Mouse (Mus musculus) heart, embryonic 12.5 days (tissue): Measurements from ENCODE around the gene Nup35. TPM values are rescaled to one million over a fixed set of nuclear protein-coding genes. Genes with fewer than 3 reads are reported as not detected.

Source experiments
- ATAC-seq: fragments of 200-750 bp; cut with Nextera tagmentation; 2 replicates; pipeline ENCODE4 v1.8.0; 2017; ENCODE audit warnings: moderate TSS enrichment, moderate library complexity; ENCODE audit not compliant: insufficient number of reproducible peaks, low FRiP score
- H3K27ac ChIP-seq: fragments of 300-500 bp; sonication (generic); 2 replicates; pipeline ENCODE4 v1.5.1; 2016; ENCODE audit warnings: mild to moderate bottlenecking, moderate library complexity; ENCODE audit not compliant: poor library complexity, severe bottlenecking
- H3K27me3 ChIP-seq: fragments of 300-500 bp; sonication (generic); replicated peaks from 2 replicates; pipeline ENCODE4 v1.6.1; 2016; ENCODE audit warnings: mild to moderate bottlenecking, moderate library complexity
- H3K36me3 ChIP-seq: fragments of 300-500 bp; sonication (generic); 2 replicates; pipeline ENCODE4 v1.6.1; 2016; ENCODE audit warnings: mild to moderate bottlenecking, moderate library complexity
- H3K4me1 ChIP-seq: fragments of 300-500 bp; sonication (generic); replicated peaks from 2 replicates; pipeline ENCODE4 v1.6.1; 2016; ENCODE audit warnings: mild to moderate bottlenecking
- H3K4me2 ChIP-seq: fragments of 300-500 bp; sonication (generic); 2 replicates; pipeline ENCODE4 v1.6.1; 2016; ENCODE audit warnings: mild to moderate bottlenecking, moderate library complexity
- H3K4me3 ChIP-seq: fragments of 300-500 bp; sonication (generic); 2 replicates; pipeline ENCODE4 v1.5.1; 2016; ENCODE audit warnings: mild to moderate bottlenecking
- H3K9ac ChIP-seq: fragments of 300-500 bp; sonication (generic); 2 replicates; pipeline ENCODE4 v1.6.1; 2016; ENCODE audit warnings: mild to moderate bottlenecking, moderate library complexity
- H3K9me3 ChIP-seq: fragments of 300-500 bp; sonication (generic); replicated peaks from 2 replicates; pipeline ENCODE4 v1.6.1; 2016; ENCODE audit warnings: mild to moderate bottlenecking, moderate library complexity
- WGBS: fragments of 180-500 bp; shearing (Covaris S2); methylation state at CpG from one replicate; pipeline ENCODE4 v1.1.7; 2016; 5-methylcytosine and 5-hydroxymethylcytosine counted together
- polyA plus RNA-seq: library from polyadenylated mRNA; unstranded; fragments of >200 nt; fragmentation: Nextera tagmentation; extraction: Ambion mirVana; gene quantifications from 2 replicates; pipeline ENCODE4 v1.2.1, GENCODE M21; 2016

Nup35 gene
- polyA plus RNA-seq, 1 experiment from 2014 or later: 24.6 TPM

DNA sequence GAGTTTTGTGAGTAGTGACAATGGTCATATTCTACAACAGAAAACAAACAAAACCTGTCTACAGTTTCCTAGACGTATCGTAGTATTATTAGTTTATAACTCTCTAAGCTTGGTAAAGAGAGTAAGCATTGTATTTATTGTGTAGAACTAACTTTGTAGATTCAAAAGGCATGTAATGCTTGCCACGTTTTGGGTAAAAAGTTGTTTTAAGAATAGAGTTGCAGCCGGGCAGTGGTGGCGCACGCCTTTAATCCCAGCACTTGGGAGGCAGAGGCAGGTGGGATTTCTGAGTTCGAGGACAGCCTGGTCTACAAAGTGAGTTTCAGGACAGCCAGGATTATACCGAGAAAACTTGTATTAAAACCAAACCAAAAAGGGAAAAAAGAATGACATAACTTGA, 22.4 kb downstream of the Nup35 start:
- H3K4me2 ChIP-seq: peak overlapping the region; percentile 67
- H3K36me3 ChIP-seq: peaks cover 17% of the 10 kb centered on the region
- H3K27ac ChIP-seq: no peak overlapping the region
- no peaks in the 10 kb centered on the region for H3K27me3 ChIP-seq
- peak overlapping the region; percentile 89 for H3K4me3 ChIP-seq
- H3K9me3 ChIP-seq: no peaks in the 10 kb centered on the region
- peaks cover 6% of the 10 kb centered on the region for H3K4me1 ChIP-seq
- 13% methylated on average over 8 of the region's 8 CpGs for WGBS
- H3K9ac ChIP-seq: peak overlapping the region; percentile 77
- no peak for ATAC-seq

- 53% methylated on average over 3 of the region's 3 CpGs for WGBS
- H3K27me3 ChIP-seq: no peaks in the 10 kb centered on the region
- no peak for ATAC-seq
- peak overlapping the region; percentile 37 for H3K4me2 ChIP-seq
- peaks cover 19% of the 10 kb centered on the region for H3K36me3 ChIP-seq
- no peak overlapping the region for H3K9ac ChIP-seq
- peaks cover 6% of the 10 kb centered on the region for H3K4me1 ChIP-seq
- H3K27ac ChIP-seq: no peak overlapping the region
- H3K9me3 ChIP-seq: no peaks in the 10 kb centered on the region
- no peak overlapping the region for H3K4me3 ChIP-seq
Measured at GRCm38 (mm10) chr2:80639864-80640263, 22.8 kb downstream of the Nup35 start.

GRCm38 (mm10) chr2:80661414-80661813, 44.4 kb downstream of the Nup35 start:
- H3K4me1 ChIP-seq: no peaks in the 10 kb centered on the region
- H3K9ac ChIP-seq: no peak overlapping the region
- no peak for ATAC-seq
- no peak overlapping the region for H3K4me3 ChIP-seq
- H3K4me2 ChIP-seq: no peak overlapping the region
- H3K36me3 ChIP-seq: peaks cover 23% of the 10 kb centered on the region
- H3K9me3 ChIP-seq: no peaks in the 10 kb centered on the region
- no peaks in the 10 kb centered on the region for H3K27me3 ChIP-seq
- H3K27ac ChIP-seq: no peak overlapping the region

- H3K36me3 ChIP-seq: peaks cover 22% of the 10 kb centered on the region
- H3K4me1 ChIP-seq: no peaks in the 10 kb centered on the region
- H3K4me3 ChIP-seq: no peak overlapping the region
- no peak for ATAC-seq
- no peaks in the 10 kb centered on the region for H3K27me3 ChIP-seq
- H3K4me2 ChIP-seq: no peak overlapping the region
- WGBS: 95% methylated on average over 2 of the region's 2 CpGs
- H3K9me3 ChIP-seq: no peaks in the 10 kb centered on the region
- no peak overlapping the region for H3K9ac ChIP-seq
- H3K27ac ChIP-seq: no peak overlapping the region
Measured at GRCm38 (mm10) chr2:80662682-80663081, 45.6 kb downstream of the Nup35 start.

- no peak overlapping the region for H3K4me3 ChIP-seq
- H3K27me3 ChIP-seq: no peaks in the 10 kb centered on the region
- no peak for ATAC-seq
- no peak overlapping the region for H3K4me2 ChIP-seq
- H3K27ac ChIP-seq: no peak overlapping the region
- WGBS: 93% methylated on average over 5 of the region's 5 CpGs
- H3K9ac ChIP-seq: no peak overlapping the region
- peaks cover 14% of the 10 kb centered on the region; the same call in 1 of the 2 replicates for H3K36me3 ChIP-seq
- no peaks in the 10 kb centered on the region for H3K4me1 ChIP-seq
- H3K9me3 ChIP-seq: no peaks in the 10 kb centered on the region
Measured at GRCm38 (mm10) chr2:80667396-80667964, 50.4 kb downstream of the Nup35 start.

GRCm38 (mm10) chr2:80669868-80670666, 53.0 kb downstream of the Nup35 start:
- Histone ChIP-seq H3K4me2 (no peak overlapping the region), H3K36me3 (peaks cover 13% of the 10 kb centered on the region; the same call in 1 of the 2 replicates), H3K27ac (no peak overlapping the region), H3K9me3 (no peaks in the 10 kb centered on the region), H3K9ac (no peak overlapping the region), H3K4me3 (no peak overlapping the region), H3K27me3 (no peaks in the 10 kb centered on the region), H3K4me1 (no peaks in the 10 kb centered on the region)
- ATAC-seq: no peak
- whole genome bisulfite sequencing: 74% methylated on average over 11 of the region's 11 CpGs

- ATAC-seq: no peak
- Histone ChIP-seq H3K9me3 (no peaks in the 10 kb centered on the region), H3K4me1 (no peaks in the 10 kb centered on the region), H3K4me3 (no peak overlapping the region), H3K9ac (no peak overlapping the region), H3K27ac (no peak overlapping the region), H3K4me2 (no peak overlapping the region), H3K27me3 (no peaks in the 10 kb centered on the region), H3K36me3 (no peaks in the 10 kb centered on the region)
- WGBS: 76% methylated on average over 8 of the region's 8 CpGs
Measured at GRCm38 (mm10) chr2:80678803-80679202, 61.8 kb downstream of the Nup35 start.

DNA sequence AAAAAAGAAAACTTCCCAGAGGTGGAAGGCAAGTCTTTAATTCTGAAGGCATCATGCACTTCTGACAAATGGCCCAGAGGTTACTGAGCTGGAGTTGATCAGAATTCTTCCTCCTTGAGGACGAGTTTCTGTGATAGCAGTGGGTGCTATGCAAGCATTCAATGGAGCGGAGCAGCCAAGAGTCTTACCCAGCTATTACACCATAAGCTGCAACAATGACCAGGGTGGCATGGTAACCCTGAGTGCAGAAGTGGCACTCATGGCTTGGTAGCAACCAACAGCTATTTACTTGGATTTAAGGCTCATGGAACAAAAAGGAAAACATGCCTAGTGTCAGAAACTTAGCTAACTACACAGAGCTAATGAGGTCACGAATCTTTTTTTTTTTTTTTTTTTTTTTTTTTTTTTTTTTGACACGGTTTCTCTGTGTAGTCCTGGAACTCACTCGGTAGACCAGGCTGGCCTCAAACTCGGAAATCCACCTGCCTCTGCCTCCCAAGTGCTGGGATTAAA, 66.7 kb downstream of the Nup35 start:
- no peak overlapping the region for H3K4me2 ChIP-seq
- H3K27me3 ChIP-seq: no peaks in the 10 kb centered on the region
- H3K9ac ChIP-seq: no peak overlapping the region
- WGBS: 81% methylated on average over 6 of the region's 6 CpGs
- H3K9me3 ChIP-seq: no peaks in the 10 kb centered on the region
- ATAC-seq: no peak
- no peaks in the 10 kb centered on the region for H3K36me3 ChIP-seq
- H3K4me1 ChIP-seq: no peaks in the 10 kb centered on the region
- no peak overlapping the region for H3K27ac ChIP-seq
- H3K4me3 ChIP-seq: no peak overlapping the region

DNA sequence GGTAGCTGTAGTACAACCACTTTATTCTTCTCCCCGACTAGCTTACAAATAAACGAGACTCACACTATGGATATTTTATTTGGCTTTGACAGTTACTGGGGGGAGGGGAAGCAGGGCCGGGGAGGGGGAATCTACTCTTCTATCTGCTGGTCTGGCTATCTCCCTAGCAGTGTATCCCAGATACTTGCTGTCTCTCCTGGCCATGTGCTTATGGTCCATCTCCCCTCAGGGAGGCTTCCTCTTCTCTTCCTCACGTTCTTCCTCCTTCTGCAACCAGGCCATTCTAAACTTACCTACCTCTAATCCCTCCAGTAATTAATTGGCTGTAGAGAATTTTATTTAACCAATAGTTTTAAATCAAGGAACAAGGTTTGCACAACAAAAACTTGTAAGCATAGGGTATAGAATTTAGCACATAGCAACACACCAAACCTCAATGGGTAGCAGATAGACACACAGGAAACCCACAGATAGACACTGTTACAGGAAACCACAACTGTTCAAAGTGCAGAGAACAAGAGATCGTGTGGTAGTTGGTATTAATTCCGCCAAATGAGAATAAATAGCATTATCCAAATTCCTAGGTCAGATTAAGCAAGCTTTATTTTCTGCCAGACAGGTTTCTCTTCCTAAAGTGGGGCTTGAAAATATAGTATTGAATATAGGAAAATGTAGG, 67.5 kb downstream of the Nup35 start:
- Histone ChIP-seq H3K36me3 (no peaks in the 10 kb centered on the region), H3K4me1 (no peaks in the 10 kb centered on the region), H3K4me3 (no peak overlapping the region), H3K27ac (no peak overlapping the region), H3K9me3 (no peaks in the 10 kb centered on the region), H3K27me3 (no peaks in the 10 kb centered on the region), H3K9ac (no peak overlapping the region), H3K4me2 (no peak overlapping the region)
- 73% methylated on average over 6 of the region's 6 CpGs for WGBS
- ATAC-seq: no peak

GRCm38 (mm10) chr2:80688261-80688660, 71.2 kb downstream of the Nup35 start:
- H3K4me2 ChIP-seq: no peak overlapping the region
- no peak overlapping the region for H3K9ac ChIP-seq
- H3K27me3 ChIP-seq: no peaks in the 10 kb centered on the region
- ATAC-seq: no peak
- 64% methylated on average over 4 of the region's 4 CpGs for WGBS
- H3K4me3 ChIP-seq: no peak overlapping the region
- no peaks in the 10 kb centered on the region for H3K4me1 ChIP-seq
- no peak overlapping the region for H3K27ac ChIP-seq
- no peaks in the 10 kb centered on the region for H3K36me3 ChIP-seq
- no peaks in the 10 kb centered on the region for H3K9me3 ChIP-seq

DNA sequence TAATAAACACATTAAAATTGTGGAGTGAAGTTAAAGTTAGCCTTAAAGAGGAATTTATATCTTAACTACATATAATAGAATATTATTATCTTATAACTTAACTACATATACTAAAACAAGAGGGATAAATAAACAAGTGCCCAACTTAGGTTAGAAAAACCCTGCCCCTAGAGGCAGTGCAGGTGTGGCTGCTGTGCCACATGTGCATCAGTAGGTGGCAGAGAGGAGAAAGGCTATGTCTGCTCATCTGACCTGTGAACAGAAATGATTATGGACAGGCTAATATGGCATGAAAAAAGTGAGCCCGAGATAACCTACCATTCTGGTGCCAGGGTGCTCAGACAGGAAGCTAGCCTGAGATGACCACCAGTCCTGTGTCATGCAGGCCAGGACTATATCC, 90.4 kb downstream of the Nup35 start:
- Histone ChIP-seq H3K4me3 (no peak overlapping the region), H3K27ac (no peak overlapping the region), H3K27me3 (no peaks in the 10 kb centered on the region), H3K4me2 (no peak overlapping the region), H3K4me1 (no peaks in the 10 kb centered on the region), H3K9me3 (no peaks in the 10 kb centered on the region), H3K9ac (no peak overlapping the region), H3K36me3 (no peaks in the 10 kb centered on the region)
- 70% methylated on average over 1 of the region's 1 CpGs for WGBS
- ATAC-seq: no peak
